Mouse (Mus musculus) kidney, postnatal 0 days (tissue): ENCODE results near the gene Prox2. TPM values are rescaled to one million over a fixed set of nuclear protein-coding genes. Genes with fewer than 3 reads are reported as not detected.

ENCODE experiments used
- ATAC-seq: fragments of 200-750 bp; cut with Nextera tagmentation; replicated peaks from 2 replicates; pipeline ENCODE4 v1.8.0; 2017; ENCODE audit warnings: low read depth, moderate number of reproducible peaks, moderate TSS enrichment, moderate library complexity; ENCODE audit not compliant: low FRiP score
- DNase-seq: peaks from one replicate; pipeline ENCODE4 v3.0.0-alpha.2; 2016; ENCODE audit warnings: low spot score
- H3K27ac ChIP-seq: fragments of 300-500 bp; sonication (generic); 2 replicates; pipeline ENCODE4 v1.5.1; 2014; ENCODE audit warnings: mild to moderate bottlenecking
- H3K27me3 ChIP-seq: fragments of 300-500 bp; sonication (generic); 2 replicates; pipeline ENCODE4 v1.6.1; 2014; ENCODE audit warnings: low read length, mixed read lengths; ENCODE audit not compliant: insufficient read depth
- H3K36me3 ChIP-seq: fragments of 300-500 bp; sonication (generic); 2 replicates; pipeline ENCODE4 v1.6.1; 2014; ENCODE audit warnings: low read length, mixed read lengths; ENCODE audit not compliant: insufficient read depth
- H3K4me1 ChIP-seq: fragments of 300-500 bp; sonication (generic); replicated peaks from 2 replicates; pipeline ENCODE4 v1.6.1; 2014; ENCODE audit warnings: antibody characterized with exemption, low read length, mixed read lengths; ENCODE audit not compliant: insufficient read depth
- H3K4me2 ChIP-seq: fragments of 300-500 bp; sonication (generic); 2 replicates; pipeline ENCODE4 v1.6.1; 2014; ENCODE audit warnings: mild to moderate bottlenecking, low read length, moderate library complexity, mixed read lengths
- H3K4me3 ChIP-seq: fragments of 300-500 bp; sonication (generic); replicated peaks from 2 replicates; pipeline ENCODE4 v1.5.1; 2014; ENCODE audit warnings: low read depth, low read length
- H3K9ac ChIP-seq: fragments of 300-500 bp; sonication (generic); 2 replicates; pipeline ENCODE4 v1.6.1; 2014; ENCODE audit warnings: low read depth, low read length
- H3K9me3 ChIP-seq: fragments of 300-500 bp; sonication (generic); replicated peaks from 2 replicates; pipeline ENCODE4 v1.6.1; 2016; ENCODE audit warnings: low read length, inconsistent platforms, mixed read lengths
- CTCF ChIP-seq: IDR thresholded peaks from 2 replicates; pipeline ENCODE4 v1.5.1; 2016; ENCODE audit warnings: antibody characterized with exemption, low read depth, mild to moderate bottlenecking, moderate library complexity
- WGBS: fragments of 180-500 bp; shearing (Covaris S2); extraction: QIAGEN DNeasy Blood & Tissue Kit; methylation state at CpG from one replicate; pipeline ENCODE4 v1.1.7; 2014; 5-methylcytosine and 5-hydroxymethylcytosine counted together
- polyA plus RNA-seq: library from polyadenylated mRNA; unstranded; fragments of >200 nt; fragmentation: Nextera tagmentation; extraction: Ambion mirVana; gene quantifications from 2 replicates; pipeline ENCODE4 v1.2.1, GENCODE M21; 2015

Prox2 gene
- polyA plus RNA-seq, 1 experiment from 2014 or later: 3.3 TPM

- no peaks in the 10 kb centered on the region for H3K27me3 ChIP-seq
- no peaks in the 10 kb centered on the region for H3K9me3 ChIP-seq
- 10% methylated on average over 3 of the region's 3 CpGs for WGBS
- 0 out of 2 replicates have a peak, but pooled peaks cover 3% of the 10 kb centered on the region for H3K4me1 ChIP-seq
- TF ChIP-seq CTCF: peak; percentile 75
- DNase-seq (peak; percentile 81), ATAC-seq (0 out of 2 replicates have a peak, but pooled peaks have one; percentile 48)
- no peak overlapping the region for H3K27ac ChIP-seq
- H3K9ac ChIP-seq: no peak overlapping the region
- no peak overlapping the region for H3K4me2 ChIP-seq
- 0 out of 2 replicates have a peak, but pooled peaks cover 6% of the 10 kb centered on the region for H3K36me3 ChIP-seq
- no peak overlapping the region for H3K4me3 ChIP-seq
Observed at GRCm38 (mm10) chr12:85092214-85092613, 18.3 kb downstream of the Prox2 start.

GRCm38 (mm10) chr12:85091190-85091589, 19.4 kb downstream of the Prox2 start:
- 96% methylated on average over 3 of the region's 3 CpGs for WGBS
- DNase-seq (no peak), ATAC-seq (no peak)
- Histone ChIP-seq H3K4me3 (no peak overlapping the region), H3K9me3 (no peaks in the 10 kb centered on the region), H3K4me2 (no peak overlapping the region), H3K4me1 (0 out of 2 replicates have a peak, but pooled peaks cover 3% of the 10 kb centered on the region), H3K9ac (no peak overlapping the region), H3K27me3 (no peaks in the 10 kb centered on the region), H3K27ac (no peak overlapping the region), H3K36me3 (0 out of 2 replicates have a peak, but pooled peaks cover 6% of the 10 kb centered on the region)
- TF ChIP-seq CTCF: no peak

GRCm38 (mm10) chr12:85087845-85088244, 22.7 kb downstream of the Prox2 start:
- no peak overlapping the region for H3K27ac ChIP-seq
- H3K27me3 ChIP-seq: no peaks in the 10 kb centered on the region
- no peak overlapping the region for H3K4me2 ChIP-seq
- no peaks in the 10 kb centered on the region for H3K4me1 ChIP-seq
- WGBS: 65% methylated on average over 12 of the region's 12 CpGs
- no peak for DNase-seq
- H3K36me3 ChIP-seq: 0 out of 2 replicates have a peak, but pooled peaks cover 6% of the 10 kb centered on the region
- no peak overlapping the region for H3K4me3 ChIP-seq
- no peak overlapping the region for H3K9ac ChIP-seq
- no peak for TF ChIP-seq CTCF
- ATAC-seq: no peak
- no peaks in the 10 kb centered on the region for H3K9me3 ChIP-seq

GRCm38 (mm10) chr12:85084941-85085340, 25.6 kb downstream of the Prox2 start:
- ATAC-seq (no peak), DNase-seq (no peak)
- TF ChIP-seq CTCF: no peak
- Histone ChIP-seq H3K4me3 (no peak overlapping the region), H3K4me2 (no peak overlapping the region), H3K27me3 (no peaks in the 10 kb centered on the region), H3K27ac (no peak overlapping the region), H3K9ac (no peak overlapping the region), H3K36me3 (0 out of 2 replicates have a peak, but pooled peaks cover 6% of the 10 kb centered on the region), H3K4me1 (no peaks in the 10 kb centered on the region), H3K9me3 (no peaks in the 10 kb centered on the region)
- WGBS: 83% methylated on average over 4 of the region's 4 CpGs

- Histone ChIP-seq H3K9ac (no peak overlapping the region), H3K4me1 (no peaks in the 10 kb centered on the region), H3K27ac (no peak overlapping the region), H3K4me2 (no peak overlapping the region), H3K27me3 (no peaks in the 10 kb centered on the region), H3K36me3 (0 out of 2 replicates have a peak, but pooled peaks cover 6% of the 10 kb centered on the region), H3K9me3 (no peaks in the 10 kb centered on the region), H3K4me3 (no peak overlapping the region)
- 80% methylated on average over 2 of the region's 2 CpGs for WGBS
- no peak for TF ChIP-seq CTCF
- ATAC-seq (no peak), DNase-seq (no peak)
Observed at GRCm38 (mm10) chr12:85084257-85084656, 26.3 kb downstream of the Prox2 start.

- no peak overlapping the region for H3K4me2 ChIP-seq
- H3K9me3 ChIP-seq: no peaks in the 10 kb centered on the region
- H3K9ac ChIP-seq: no peak overlapping the region
Observed at GRCm38 (mm10) chr12:85077100-85077499, 33.5 kb downstream of the Prox2 start.

GRCm38 (mm10) chr12:85071043-85071442, 39.5 kb downstream of the Prox2 start:
- H3K9ac ChIP-seq: no peak overlapping the region
- no peak for DNase-seq
- no peak overlapping the region for H3K27ac ChIP-seq
- no peaks in the 10 kb centered on the region for H3K4me1 ChIP-seq
- H3K27me3 ChIP-seq: no peaks in the 10 kb centered on the region
- H3K9me3 ChIP-seq: no peaks in the 10 kb centered on the region
- H3K36me3 ChIP-seq: peaks cover 22% of the 10 kb centered on the region
- no peak overlapping the region for H3K4me3 ChIP-seq
- ATAC-seq: no peak
- TF ChIP-seq CTCF: no peak
- no peak overlapping the region for H3K4me2 ChIP-seq

More at GRCm38 (mm10) chr12:85077100-85077499, 33.5 kb downstream of the Prox2 start:
- Histone ChIP-seq H3K27ac (no peak overlapping the region), H3K4me1 (no peaks in the 10 kb centered on the region), H3K36me3 (peaks cover 5% of the 10 kb centered on the region; the same call in 1 of the 2 replicates), H3K4me3 (no peak overlapping the region), H3K27me3 (no peaks in the 10 kb centered on the region)
- 91% methylated on average over 3 of the region's 3 CpGs for WGBS
- no peak for TF ChIP-seq CTCF
- DNase-seq (no peak), ATAC-seq (no peak)
